Mouse (Mus musculus): ENCODE results near the gene Grem2.

GRCm38 (mm10) chr1:174875173-174875572 lies 46.4 kb downstream of the Grem2 start:
- TF ChIP-seq POLR2A (IDR thresholded peaks at IDR 0.05; ENCODE audit: borderline replicate concordance, control insufficient read depth, low read depth, low read length), result no peak
- no peak for TF ChIP-seq CTCF (IDR thresholded peaks at IDR 0.05; ENCODE audit: control insufficient read depth, insufficient read depth, low read length)
